Mouse (Mus musculus) lung, postnatal 36 days (tissue): ENCODE results near the gene Otub1.

Source experiments
- DNase-seq: peaks from one replicate; pipeline ENCODE4 v3.0.0; 2022; ENCODE audit warnings: mixed read lengths

Otub1 gene

DNA sequence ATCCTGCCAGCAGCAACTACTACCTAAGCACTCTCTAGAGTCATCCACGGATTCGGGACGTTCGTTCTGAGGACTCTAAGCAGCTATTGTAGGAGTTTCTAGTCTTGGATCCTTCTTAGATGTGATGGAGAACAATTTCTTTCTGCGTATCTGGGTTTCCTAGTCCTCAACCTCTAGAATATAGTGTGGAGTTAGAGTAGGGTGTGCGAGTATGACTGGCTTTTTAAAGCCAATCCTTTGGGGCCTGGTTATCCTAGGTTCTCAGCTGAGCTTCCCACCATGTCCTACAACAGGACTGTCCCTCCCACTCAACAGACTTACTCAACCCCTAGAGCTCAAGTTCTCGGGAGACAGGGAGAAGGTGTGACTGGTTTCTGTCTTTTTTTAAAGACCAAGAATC is 790 bp downstream of the Otub1 start:
- DNase-seq, result no peak

DNA sequence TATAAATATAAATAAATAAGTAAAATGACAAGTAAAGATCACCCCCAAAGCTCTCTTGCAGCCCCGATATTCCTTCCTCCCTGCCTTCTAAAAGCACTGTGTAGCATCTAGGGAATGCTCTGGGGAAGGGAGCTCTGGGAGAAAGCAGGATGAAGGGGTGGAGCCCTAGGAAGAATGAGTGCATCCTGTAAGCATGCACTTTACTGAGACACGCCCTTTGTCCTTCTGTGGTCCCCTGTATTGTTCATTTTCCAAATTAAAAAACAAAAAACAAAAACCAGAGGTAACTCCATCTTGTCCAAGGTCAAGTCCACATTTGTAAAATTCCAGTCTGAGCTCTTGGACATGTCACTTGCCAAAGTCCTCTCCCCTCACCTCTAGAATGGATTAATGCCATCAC is 1.2 kb downstream of the Otub1 start:
- no peak for DNase-seq

DNA sequence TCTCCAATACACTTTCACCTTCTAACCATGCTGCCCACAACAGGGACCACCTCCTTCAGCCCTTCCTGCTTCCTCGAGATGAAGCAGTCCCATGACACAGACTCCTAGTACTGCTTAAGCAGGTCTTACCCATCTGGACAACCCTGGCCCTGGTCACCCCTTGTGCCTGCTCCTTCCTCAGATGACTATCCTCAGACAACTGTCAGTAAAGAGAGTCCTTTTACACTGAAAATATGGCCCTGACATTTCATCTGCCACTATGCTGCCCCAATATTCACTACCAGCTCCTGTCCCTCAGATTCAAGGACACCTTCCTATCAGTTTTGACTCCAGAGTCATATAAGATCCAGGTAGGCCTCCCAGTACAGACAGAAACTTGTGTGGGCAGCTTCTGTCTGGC is 5.7 kb downstream of the Otub1 start:
- no peak for DNase-seq

DNA sequence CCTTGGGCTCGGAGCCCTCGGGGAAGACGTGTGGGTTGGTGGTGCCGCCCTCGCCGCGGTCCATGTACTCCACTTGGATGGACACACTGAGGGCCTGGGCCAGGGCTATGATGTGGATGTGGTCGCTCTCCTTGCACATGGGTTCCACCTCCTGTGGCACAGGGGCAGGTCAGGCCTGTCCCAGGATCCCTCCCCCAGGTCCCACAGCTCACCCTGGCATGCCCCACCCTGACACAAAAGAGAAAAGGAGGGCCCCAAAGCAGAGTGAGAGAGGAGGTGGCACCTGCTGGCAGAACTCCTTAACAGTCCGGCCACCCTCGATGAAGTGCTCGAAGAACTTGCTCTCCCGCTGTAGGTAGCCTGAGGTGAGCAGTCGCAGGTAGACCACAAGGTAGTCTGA is 7.0 kb downstream of the Otub1 start:
- DNase-seq, result no peak

DNA sequence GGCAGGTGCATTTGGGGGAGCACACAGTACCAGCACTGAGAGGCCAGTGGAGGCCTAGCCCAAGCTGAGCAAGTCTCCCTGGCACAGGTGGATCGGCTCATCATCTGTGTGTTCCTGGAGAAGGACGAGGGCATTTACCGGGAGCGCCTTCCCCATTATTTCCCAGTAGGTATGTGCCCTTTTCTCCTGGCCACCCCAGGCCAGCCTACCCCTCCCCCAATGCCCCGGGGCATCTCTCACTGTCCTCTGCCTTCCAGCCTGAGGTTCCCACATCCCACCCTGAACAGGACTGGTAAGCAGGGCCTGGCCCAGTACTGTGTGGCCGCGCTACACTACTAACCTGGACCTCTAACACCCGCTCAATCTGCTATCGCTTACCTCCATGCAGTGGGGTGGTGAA is 8.7 kb downstream of the Otub1 start:
- no peak for DNase-seq

DNA sequence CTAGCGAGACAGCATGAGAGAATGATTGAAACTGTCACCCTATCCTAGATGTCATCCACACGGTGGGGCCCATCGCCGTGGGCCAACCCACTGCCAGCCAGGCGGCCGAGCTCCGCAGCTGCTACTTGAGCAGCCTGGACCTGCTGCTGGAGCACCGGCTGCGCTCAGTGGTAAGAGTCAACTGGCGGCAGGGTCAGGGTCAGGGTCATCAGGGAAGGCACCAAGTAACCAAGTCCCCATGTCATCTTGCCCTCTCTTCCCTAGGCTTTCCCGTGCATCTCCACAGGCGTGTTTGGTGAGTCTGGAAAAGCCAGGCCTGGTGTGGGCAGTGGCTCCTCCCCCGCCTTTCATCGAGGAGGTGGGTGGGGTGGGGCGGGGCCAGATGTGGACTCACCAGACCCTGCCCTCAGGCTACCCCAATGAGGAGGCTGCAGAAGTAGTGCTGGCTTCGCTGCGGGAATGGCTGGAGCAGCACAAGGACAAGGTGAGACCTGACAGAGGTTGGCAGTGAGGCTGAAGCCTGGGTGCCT is 9.3 kb downstream of the Otub1 start:
- peak; percentile 21 for DNase-seq

DNA sequence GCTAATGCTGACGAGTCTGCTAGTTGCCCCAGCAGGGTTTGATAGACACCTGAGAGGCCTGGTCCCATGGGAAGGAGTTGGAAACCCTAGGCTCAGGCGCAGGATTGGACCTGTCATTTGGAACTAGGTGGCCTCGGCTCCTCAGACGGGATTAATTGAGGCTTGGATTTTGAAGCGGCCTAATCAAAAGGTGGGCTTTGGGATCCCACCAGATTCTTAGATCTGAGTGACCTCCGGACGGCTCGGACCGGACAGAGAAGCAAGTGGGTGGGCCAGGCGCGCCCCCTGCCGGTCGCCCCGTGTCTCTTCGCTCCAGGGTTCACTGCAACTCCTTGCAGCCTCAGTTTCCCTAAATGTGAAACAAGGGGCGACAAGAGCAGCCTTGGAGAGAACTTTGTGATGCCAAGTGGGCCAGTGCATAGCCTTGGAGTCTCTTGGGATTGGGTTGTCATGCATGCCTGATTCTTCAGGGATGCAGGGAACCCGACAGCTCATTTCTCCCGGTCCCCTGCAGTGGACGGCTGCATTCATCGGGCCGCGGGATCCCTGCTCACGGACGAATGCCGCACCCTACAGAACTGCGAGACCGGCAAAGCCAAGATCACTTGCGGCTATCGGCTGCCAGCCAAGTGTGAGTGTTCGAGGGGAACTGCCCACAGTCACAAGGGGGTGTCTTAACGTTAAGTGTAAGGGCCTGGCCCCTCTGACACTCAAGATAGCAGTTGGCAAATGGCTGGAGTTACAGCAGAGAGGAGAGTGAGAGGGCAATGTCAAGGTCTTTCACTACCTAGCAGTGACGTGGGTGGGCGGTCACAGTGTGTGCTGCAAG is 10.0 kb downstream of the Otub1 start:
- peak; percentile 64 for DNase-seq

DNA sequence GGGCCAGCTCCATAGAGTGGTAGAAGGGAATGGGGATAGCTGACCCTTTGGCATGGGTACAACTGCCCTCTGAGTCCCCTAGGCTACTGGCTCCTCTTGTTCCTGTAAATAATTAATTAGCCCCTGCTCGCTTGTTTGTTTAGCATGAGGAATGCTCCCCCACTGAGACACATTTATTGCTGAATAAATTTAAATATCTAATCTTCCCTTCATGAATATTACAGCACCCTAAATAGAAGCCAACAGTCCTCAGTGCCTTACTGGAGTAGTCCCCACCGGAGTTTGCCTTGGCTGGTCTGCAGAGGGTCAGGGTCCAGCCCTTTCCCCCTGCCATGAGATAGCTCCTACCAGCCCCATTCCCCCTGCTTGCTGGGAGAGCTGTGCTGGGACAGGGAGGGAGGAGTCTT is 13.6 kb downstream of the Otub1 start:
- no peak for DNase-seq

DNA sequence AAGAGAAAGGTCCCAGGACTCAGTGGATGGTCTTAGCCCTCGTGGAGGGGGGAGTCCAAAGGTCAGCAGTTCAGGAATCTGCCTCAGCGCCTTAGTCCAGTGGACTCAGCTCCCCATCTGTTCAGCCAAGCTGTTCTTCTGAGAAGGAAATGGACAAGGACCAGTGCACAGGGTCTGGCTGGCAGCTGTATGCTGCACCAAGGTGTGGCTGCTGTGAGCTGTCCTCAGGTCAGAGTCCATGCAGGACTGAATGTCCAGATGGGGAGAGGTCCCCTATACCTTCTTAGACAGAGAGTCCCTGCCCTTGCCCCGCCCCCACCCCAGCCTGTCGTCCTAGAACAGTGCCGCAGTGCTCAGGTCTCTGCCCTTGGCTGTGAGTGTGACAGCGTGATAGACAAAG is 14.5 kb downstream of the Otub1 start:
- no peak for DNase-seq

DNA sequence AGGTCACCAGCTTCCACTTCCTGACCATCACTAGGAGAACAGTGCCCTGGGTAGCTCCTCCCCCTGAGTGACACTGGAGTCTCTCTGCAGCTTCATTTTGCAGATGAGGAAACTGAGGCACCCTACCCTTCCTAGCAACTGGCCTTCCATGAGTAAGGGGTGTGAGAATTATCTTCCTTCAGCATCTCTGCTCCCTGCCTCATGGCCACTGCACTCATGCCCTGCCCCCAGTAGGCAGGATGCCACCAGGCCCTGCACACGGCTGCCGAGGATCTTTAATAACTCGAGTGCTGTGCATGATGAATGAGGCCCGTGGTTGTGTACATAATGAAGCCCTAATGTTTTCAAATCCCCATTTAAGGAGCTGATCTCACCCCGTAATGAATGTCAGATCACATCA is 15.1 kb downstream of the Otub1 start:
- DNase-seq, result no peak

DNA sequence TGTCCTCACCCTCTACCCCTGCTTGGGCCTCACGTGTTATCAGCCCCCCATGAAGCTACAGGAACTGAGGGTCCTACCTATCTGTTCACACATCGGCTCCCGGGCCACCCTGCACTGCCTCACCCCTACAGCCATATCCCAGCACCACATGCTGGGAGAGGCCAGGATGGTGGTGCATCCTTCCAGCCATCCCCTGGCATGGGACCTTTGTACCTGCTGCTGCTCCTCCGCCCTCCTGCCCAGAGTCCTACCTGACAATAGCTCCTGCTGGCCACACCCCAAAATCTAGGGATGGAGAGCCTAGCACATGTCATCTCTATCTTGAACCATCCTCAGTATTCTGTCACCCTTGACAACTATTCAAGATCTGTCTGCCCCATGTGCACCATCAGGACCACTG is 17.1 kb downstream of the Otub1 start:
- no peak for DNase-seq

DNA sequence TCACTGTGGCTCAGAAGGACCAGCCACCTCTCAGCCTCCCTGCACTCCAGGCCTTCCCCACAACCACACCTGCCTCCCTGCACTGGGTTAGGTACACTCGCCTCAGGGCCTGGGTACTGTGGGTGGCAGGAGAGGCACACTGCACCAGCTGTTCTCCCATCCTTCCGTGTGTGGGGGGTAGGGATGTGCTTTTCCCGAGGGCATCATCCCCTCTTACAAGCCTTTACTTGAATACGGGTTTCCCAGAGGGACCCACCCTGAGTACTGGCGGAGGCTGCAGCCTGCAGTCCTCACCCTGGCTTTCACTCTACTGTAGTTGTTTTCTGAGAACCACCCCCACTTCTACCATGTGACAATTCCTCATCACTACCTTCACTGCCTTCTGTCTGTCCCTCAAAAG is 19.0 kb downstream of the Otub1 start:
- no peak for DNase-seq

DNA sequence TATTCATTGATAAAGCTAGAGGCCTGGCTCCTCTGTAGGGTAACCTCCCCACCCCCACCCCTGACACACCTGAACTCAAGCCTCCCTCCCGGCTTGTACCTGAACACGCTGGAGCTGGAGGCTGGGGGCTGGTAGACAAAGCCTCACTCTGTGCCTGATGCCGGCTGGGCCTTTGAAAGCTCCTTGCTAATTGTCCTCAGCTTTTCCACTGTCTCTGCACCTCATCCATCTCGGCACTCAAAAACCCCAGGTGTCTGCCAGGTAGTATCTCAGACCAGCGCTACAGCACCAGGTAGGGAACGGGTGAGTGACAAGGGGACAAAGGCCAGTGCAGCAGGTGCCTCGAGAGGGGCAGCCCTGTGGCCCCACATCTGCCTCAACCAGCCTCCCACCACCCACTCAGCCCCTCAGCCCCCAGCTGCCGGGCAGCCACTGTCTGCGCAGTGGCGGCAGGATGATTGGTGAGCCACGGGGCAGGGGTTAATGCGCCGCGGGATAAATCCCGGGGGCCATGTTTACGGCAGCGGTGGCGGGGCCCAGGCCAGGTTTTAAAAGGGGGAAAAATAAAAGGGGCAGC is 20.3 kb downstream of the Otub1 start:
- no peak for DNase-seq

DNA sequence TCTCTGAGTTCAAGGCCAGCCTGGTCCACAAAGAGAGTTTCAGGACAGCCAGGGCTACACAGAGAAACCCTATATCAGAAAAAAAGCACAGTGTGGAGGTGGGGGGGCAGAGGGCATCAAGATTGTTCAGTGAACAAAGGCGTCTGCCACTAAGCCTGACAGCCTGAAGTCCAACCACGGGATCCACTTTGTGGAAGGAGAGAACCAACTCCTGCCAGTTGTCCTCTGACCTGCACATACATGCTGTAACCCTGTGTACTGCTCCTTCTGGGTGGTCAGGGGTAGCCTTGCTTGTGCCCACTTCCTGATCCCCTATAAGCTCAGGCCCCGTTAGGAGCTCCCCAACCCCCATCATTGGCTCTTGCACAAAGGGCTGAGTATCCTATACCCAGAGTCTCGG is 21.1 kb downstream of the Otub1 start:
- no peak for DNase-seq

DNA sequence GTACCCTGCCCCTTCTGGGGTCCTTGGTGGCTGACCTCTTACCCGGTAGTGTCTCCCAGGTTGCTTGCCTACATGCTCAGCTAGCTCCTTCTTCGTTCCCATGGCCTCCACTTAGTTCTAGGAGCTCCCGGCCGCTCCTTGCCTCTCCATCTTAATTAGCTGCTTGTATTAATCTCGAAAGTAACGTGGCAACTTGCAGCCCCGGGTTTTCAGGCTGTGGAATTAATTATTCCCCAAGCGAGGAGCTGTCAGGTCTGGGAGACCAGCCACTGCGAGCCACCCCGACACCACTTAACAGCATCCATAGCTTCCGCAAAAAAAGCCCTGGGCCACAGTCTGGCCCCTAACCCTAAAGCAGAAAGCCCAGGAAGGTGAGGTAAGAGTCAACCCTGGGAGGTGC is 22.7 kb downstream of the Otub1 start:
- DNase-seq, result no peak

DNA sequence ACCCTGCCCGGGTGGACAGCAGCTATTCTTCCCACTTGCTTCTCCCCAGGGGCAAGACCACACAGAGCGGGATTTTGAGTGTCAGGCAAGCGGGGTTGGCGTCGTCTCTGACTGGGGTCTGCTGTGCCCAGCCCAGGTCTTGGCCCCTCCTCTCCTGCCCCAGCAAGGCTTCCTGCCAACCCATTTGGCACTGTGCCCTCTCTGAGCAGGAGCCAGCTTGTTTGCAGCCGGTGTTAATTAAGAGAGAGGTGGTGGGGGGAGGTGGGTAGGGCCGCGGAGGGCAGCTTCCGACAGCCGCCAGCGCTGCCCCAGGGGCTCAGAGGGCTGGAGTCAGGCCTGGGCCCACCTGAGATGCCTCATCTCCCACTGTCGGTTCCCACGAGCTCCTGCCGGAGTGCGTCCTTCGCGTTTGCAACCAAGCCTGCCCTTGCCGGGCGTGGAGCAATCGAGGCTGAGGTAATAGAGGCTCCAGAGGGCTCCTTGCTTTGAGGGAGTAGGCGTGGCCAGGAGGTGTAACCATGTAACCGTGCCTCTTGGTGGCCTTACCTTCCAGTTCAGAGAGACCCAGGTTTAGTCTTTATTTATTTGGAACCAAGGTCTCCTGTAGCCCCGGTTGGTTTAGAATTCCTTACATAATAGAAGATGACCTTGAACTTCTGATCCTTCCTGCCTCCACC is 23.7 kb downstream of the Otub1 start:
- peak; percentile 70 for DNase-seq

DNA sequence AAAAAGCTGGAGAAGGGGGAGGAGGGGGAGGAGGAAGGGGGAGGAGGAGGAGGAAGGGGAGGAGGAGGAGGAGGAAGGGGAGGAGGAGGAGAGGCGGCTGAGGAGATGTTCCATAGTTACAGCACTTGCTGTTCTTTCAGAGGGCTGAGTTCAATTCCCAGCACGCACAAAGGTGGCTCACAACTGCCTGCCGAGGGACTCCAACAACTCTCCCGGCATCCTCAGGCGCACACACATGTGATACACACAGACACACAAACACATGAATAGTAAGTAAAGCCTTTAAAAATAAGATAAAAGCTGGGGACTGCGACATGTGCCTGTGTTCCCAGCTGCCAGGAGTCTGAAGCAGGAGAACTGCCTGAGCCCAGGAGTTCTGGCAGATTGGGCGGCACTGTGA is 24.6 kb downstream of the Otub1 start:
- no peak for DNase-seq

DNA sequence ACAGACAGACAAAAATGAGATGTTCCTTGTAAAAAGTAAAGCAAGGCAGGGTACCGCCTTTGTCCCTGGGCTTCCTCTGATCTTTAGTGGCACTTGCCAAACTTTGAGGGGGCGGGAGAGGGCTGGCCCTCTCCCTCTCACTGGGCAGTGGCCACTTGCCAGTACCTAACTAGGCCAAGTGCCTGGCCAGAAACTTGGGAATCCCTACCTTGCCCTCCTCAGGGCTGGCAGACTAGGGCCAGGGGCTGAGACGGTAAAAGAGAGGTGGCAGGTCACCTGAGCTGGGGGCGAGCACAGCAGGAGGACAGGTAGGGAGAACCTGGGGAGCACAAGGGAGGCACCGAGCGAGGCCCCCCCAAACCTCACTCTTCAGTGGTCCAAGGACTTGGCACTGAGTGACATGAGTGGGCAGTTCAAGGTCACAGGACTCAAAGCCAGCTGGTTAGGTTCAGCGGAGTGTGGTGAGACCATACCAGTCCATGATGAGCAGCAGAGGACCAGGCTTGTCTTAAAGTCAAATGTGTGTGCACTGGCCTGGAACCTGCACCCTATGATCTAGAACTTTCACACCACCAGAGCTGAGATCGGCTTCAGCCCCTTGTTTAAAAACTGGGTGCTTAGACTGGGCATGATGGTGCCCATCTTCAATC is 25.2 kb downstream of the Otub1 start:
- DNase-seq, result peak; percentile 48

DNA sequence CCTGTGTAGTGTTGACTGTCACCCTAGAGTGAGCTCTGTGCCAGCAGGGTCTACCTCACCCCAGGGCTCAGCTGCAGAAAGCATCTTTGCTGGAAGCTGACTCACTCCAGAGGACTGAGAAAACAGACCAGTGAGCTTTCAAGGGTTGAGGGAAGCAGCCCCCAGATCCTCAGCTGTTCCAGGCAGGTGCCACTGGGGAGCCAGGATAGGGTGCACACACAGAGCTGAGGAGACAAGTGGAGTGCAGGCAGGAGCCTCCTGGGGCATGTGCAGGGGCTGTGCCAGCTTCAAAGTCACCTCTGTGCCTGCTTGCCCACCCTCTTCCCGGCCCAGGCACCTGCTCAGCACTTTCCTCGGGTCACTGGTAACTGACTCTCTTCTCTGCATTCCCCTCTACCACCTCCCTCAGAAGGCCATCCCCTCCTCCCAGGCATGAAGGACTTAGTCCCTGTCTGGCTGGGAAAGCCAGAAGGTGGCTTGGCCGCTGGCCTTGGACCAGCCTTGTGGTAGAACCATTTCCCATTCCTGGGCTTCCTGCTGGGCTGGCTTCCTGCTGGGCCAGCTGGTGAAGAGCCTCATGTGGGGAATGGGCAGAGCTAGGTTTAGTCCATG is 27.2 kb downstream of the Otub1 start:
- DNase-seq, result no peak

DNA sequence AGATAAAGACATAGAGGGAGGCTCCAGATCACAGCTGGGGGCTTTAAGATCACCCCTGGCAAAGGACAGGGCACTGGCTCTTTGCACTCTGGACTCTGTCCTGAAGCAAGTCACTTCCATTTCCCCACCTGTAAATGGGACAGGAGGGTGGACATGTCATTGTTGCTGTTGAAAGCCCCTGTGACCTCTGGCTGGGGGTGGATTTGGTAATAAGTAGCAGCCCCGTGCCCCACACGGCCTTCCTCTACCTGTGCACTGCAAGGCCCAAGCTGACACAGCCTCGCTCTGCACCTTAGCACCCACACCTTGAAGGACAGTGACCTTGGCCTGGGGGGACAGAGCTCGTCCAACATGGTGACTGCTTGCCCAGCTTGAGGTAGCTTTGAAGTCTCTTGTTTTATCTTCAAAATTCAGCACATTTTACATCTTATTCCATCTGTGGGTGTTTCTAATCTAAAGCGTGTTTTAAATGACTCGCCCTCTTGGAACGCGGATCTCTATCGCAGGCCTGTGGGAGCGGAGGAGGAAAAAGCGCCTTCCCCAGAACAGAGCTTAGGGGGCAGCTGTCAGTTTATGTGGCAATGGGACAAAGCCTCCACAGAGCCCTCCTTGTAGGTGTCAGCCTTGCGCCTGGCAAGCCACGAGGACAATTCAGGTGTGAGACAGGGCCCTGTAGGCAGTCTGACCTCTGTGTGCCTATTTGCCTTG is 28.2 kb downstream of the Otub1 start:
- DNase-seq, result no peak

DNA sequence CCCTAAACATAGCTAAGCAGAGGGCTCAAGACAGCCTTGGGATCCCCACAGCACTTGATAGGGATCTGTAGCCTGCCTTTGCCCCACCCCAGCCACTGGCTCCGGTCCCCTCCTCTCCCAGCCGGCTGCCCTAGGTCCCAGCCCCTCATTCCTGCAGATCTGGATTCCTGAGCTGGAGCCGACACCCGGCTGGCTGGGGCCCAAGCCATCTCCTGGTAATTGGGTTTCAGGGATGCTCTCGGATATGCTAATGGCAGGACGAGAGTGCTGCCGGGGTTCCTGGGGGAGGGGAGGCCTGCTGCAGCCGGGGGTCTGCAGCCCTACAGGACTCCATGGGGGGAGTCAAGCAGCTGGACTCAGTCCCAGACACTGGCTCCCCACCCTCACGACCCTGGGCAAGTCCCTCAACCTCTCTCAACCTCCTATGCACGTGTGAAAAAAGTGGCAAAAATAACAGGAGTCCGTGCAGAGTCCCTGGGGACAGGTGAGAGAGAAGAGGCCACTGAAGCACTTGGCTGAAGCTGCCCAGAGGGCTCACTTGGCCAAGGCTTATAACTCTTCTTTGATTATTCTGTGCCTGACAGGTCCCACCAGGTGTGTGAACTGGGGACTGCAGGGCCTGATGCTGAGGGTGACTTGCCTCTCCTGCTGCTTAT is 29.9 kb downstream of the Otub1 start:
- no peak for DNase-seq
